In the genomic region with DNA sequence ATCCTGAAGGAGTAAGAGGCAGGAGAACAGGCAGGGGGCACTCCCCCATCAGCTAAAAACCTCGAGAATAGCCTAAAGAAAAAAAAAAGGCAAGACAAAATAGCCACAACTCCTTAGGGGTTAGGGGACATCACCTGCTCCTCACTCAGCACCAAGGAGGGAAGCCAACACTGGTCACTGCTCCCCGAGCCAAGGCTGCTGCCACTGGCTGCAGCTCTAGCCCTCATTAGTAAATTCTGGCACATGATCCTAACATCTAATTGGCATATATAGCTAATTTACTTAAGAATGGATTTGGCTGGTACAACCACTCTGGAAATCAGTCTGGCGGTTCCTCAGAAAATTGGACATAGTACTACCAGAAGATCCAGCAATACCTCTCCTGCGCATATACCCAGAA, we compare ENCODE assay signal across 18 mouse cellular contexts.
"Had no signal": no experiment of that assay in that cellular context is flagged by ENCODE, and none has a peak within 500 bp of the region (broad histone marks: within the 10 kb centered on the region; RNA-seq: fewer than 3 reads in every experiment).

No protein-coding gene starts in this region.

- DNase-seq: kidney, postnatal 25 days; layer of hippocampus, adult 9-11 months; liver, postnatal 0 days; lung, embryonic 14.5 days; lung, postnatal 10 days; lung, postnatal 36 days; thymus, adult 18-20 months; thymus, postnatal 36 days had no signal

- H3K9ac ChIP-seq: limb, embryonic 12.5 days; limb, embryonic 15.5 days; liver, embryonic 14.5 days; liver, postnatal 0 days; lung, embryonic 14.5 days had no signal

- H3K27me3 ChIP-seq: limb, embryonic 12.5 days; limb, embryonic 15.5 days had no signal

- ATAC-seq: liver, postnatal 0 days; midbrain, embryonic 16.5 days had no signal

- H3K27ac ChIP-seq: kidney, postnatal 0 days; layer of hippocampus, adult 2 months; left cerebral cortex, adult 2 months; limb, embryonic 12.5 days; limb, embryonic 15.5 days; liver, embryonic 14.5 days; midbrain, embryonic 10.5 days had no signal

- H3K36me3 ChIP-seq: limb, embryonic 12.5 days; limb, embryonic 15.5 days; midbrain, embryonic 10.5 days had no signal

- H3K4me1 ChIP-seq: limb, embryonic 15.5 days; megakaryocyte, embryonic 14.5 days had no signal

- H3K4me3 ChIP-seq: layer of hippocampus, adult 2 months; left cerebral cortex, adult 2 months; limb, embryonic 12.5 days; limb, embryonic 15.5 days; megakaryocyte, embryonic 14.5 days; midbrain, embryonic 10.5 days had no signal

- H3K9me3 ChIP-seq: limb, embryonic 12.5 days; limb, embryonic 15.5 days; megakaryocyte, embryonic 14.5 days; midbrain, embryonic 10.5 days had no signal

- H3K4me2 ChIP-seq: limb, embryonic 12.5 days; limb, embryonic 15.5 days; liver, embryonic 11.5 days; lung, embryonic 14.5 days had no signal
